Mouse (Mus musculus) Patski (cell line): ENCODE results near the gene Elmo1. TPM values are rescaled to one million over a fixed set of nuclear protein-coding genes. Genes with fewer than 3 reads are reported as not detected.

Experiments used
- ATAC-seq: fragments of 100-300 bp; one replicate; pipeline ENCODE4 v1.8.0; 2021
- CTCF ChIA-PET: fragments of 350-600 bp; sonication (Branson Sonifier 250); formaldehyde crosslinking; loops from one replicate; lab custom pipeline; 2022; ENCODE audit warnings: inconsistent platforms; lab: Charles Lee
- POLR2A ChIA-PET: fragments of 350-600 bp; sonication (Branson Sonifier 250); formaldehyde crosslinking; loops from one replicate; lab custom pipeline; 2022; ENCODE audit warnings: antibody characterized with exemption, inconsistent platforms; lab: Charles Lee
- DNase-seq: peaks from one replicate; pipeline ENCODE4 v3.0.0-alpha.2; 2011; ENCODE audit warnings: low read depth, low spot score
- H3K27me3 ChIP-seq: fragments of 371-371 bp; one replicate; pipeline ENCODE4 v1.5.1; 2021
- CTCF ChIP-seq: fragments of 100-300 bp; IDR thresholded peaks from one replicate; pipeline ENCODE4 v1.5.1; 2021
- in situ Hi-C: fragments of 300-500 bp; cut with MboI; formaldehyde crosslinking; loops from 3 replicates; pipeline ENCODE4 v1.11.1; 2018; ENCODE audit warnings: low pct_unique_long_range_greater_than_20kb, mixed read lengths
- polyA plus RNA-seq: library from polyadenylated mRNA; unstranded; gene quantifications from one replicate; pipeline ENCODE4 v1.2.3, GENCODE M21; 2021

The Elmo1 gene
- polyA plus RNA-seq, 1 experiment from 2014 or later: 0.08 TPM

DNA sequence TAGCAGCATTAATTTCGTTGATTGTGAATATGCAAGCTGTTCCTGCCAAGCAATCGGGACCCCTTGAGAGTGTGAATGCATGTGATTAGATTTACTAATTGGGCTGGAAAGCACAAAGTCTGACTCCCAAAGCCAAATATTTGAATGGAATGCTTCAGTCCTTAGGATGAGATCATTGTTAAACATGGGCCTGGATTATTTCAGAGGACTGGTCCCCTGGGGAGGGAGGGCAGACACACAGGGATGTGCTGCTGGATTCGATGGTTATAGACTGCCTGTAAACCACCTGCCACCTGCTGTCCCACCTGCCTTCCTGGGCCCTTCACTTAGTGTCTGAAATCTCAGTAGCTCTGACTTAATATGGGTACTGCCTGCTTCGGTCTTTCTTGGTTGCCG lies 264.2 kb downstream of the Elmo1 start:
- in situ Hi-C loops: no loop called here
- no peak for DNase-seq

DNA sequence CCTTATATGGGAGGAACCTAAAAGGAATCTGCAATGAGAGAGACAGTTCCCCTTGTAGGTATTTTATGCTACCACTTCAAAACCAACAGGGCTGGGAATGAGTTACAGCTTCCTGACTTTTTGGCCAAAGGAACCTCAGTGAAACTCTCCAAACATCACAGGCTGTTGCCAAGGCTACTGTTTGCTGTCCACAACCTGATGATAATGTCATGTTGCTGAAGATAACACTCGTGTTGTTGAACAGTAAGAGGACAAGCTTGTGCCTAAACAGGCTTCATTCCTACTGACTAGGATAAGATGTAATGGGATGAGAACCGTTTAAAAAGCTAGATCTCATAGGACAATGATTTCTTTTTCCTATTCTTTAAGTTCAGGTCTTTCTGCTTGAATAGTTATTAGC lies 272.1 kb downstream of the Elmo1 start:
- no peaks in the 10 kb centered on the region for H3K27me3 ChIP-seq
- DNase-seq (no peak), ATAC-seq (no peak)
- no peak for TF ChIP-seq CTCF
- ChIA-PET CTCF (interaction anchor here (1.6 kb wide), 1 partner anchor 10 kb away, joined by 3 read pairs; no protein-coding TSS in a partner anchor), POLR2A (no interaction called here)
- in situ Hi-C loops: no loop called here

More for the DNA sequence above, 264.2 kb downstream of the Elmo1 start:
- TF ChIP-seq CTCF: no peak
- ATAC-seq: no peak
- POLR2A ChIA-PET: interaction anchor here (0.8 kb wide), 1 partner anchor 811 kb away, joined by 3 read pairs; no protein-coding TSS in a partner anchor
- CTCF ChIA-PET: interaction anchor here (1.3 kb wide), 1 partner anchor 28 kb away, joined by 3 read pairs; no protein-coding TSS in a partner anchor
- H3K27me3 ChIP-seq: no peaks in the 10 kb centered on the region

DNA sequence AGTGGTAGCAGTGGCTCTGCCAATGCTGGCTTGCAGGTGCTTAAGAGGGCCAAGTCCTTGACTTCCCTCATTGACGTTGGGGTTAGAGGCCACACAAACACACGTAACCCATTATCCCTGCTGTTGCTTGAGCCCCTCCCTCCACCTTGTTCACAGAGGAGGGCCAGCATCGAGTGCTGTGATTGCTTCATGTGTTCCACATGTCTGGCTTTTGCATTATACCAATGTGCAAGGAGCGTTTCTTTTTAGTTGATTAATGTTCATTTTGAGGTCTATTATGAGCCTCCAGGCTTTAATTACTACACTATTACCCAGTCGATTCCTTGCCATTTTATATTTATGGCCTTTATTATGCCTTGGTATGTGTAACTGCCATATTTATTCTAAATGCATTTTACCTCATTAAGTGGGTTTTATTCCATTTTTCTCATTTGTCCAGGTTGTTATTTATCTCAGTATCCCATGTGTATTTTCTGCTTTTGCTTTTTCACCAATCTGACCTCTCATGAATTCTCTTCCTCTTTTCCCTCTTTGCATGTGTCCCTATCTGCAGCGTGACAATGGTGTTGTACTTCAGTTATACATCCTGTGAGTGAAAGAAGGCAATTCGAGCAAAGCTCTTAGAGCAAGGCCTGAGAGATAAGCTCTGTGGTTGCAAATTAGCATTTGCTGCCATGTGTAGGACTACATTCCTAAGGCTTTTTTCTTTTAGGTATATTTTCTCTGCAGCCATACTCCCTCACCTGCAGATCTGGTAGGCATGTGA lies 275.6 kb downstream of the Elmo1 start:
- CTCF ChIA-PET: no interaction called here
- DNase-seq: no peak
- ATAC-seq: no peak

DNA sequence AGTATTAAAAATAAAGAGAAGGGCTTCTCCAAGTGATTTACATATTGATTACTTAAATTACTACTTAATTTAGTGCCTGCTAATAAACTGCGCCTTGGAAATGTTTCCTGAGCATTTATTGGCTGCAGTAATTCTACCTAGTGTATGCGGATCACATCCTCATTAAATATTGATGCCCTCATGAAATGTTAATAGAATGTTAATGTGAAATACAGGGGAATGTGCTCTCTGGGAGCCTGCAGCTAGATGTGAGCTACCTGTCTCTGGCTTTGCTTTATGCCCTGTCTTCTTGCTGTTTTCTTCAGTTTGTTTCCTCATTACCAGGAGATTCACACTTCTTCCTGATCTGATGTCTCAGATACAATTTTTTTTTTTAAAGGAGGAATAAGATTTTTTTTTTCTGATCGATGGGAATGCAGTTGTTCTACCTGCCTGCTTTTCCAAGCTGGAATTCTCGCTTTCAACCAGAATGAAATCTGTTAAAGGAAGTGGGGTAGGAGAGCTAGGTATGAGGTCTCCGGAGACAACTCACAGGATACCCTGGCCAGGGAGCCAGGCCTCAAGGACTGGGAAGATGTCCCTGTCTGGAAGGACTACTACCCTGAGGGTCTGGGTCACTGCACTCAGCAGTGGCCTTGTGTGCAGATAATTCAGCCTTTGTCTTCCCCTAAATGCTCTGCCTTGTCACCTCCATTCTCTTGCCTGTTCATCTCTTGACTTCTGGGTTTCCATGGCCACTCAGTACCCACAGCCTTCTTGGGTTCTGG lies 279.8 kb downstream of the Elmo1 start:
- in situ Hi-C loops: no loop called here
- no peak for ATAC-seq
- no peak for TF ChIP-seq CTCF
- H3K27me3 ChIP-seq: no peaks in the 10 kb centered on the region
- ChIA-PET POLR2A (no interaction called here), CTCF (no interaction called here)
- no peak for DNase-seq

More for the DNA sequence above, 275.6 kb downstream of the Elmo1 start:
- no peaks in the 10 kb centered on the region for H3K27me3 ChIP-seq
- no peak for TF ChIP-seq CTCF
- in situ Hi-C loops: no loop called here
- POLR2A ChIA-PET: no interaction called here

DNA sequence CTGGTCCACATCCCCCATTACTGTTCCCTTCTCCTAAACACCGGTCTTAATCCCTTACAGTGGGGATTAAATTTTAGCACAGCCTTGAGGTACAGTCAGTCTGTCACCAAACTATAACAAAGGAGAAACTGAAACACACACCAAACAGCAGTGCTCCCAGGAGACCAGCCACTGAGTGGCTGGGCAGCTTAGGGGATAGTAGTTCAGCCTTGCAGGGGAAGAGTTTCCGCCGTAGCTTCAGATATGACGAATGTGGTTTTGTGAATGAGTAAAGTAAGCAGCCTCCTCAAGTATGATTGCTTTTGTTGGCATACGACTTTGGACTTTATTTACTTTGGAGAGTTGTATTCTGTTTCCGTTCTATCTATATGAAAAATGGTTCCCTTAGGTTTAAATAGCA lies 281.1 kb downstream of the Elmo1 start:
- ChIA-PET CTCF (interaction anchor here (0.7 kb wide), 1 partner anchor 10 kb away, joined by 3 read pairs; no protein-coding TSS in a partner anchor), POLR2A (no interaction called here)
- H3K27me3 ChIP-seq: no peaks in the 10 kb centered on the region
- DNase-seq (no peak), ATAC-seq (no peak)
- no peak for TF ChIP-seq CTCF
- in situ Hi-C loops: no loop called here

DNA sequence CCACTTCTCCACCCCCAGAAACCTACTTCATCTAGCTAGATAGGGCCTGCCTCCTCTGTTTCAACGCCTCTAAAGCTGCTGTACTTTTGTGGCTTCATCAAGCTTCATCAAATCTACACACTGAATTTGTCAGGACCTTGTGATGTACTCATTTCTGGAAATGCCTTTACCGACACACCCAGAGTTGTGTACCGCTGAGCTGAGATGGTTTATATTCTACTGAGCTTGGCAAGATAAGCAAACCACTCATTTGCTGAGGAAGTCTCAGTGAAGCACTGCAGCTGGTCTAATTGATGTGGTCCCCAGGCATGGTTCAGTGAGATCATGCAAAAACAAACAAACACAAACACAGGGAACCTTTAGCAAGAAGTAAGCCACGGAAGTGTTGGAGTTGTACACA lies 281.9 kb downstream of the Elmo1 start:
- DNase-seq: no peak
- no peak for TF ChIP-seq CTCF
- ChIA-PET POLR2A (no interaction called here), CTCF (interaction anchor here (0.7 kb wide), 1 partner anchor 11 kb away, joined by 3 read pairs; no protein-coding TSS in a partner anchor)
- no peak for ATAC-seq
- in situ Hi-C loops: no loop called here
- H3K27me3 ChIP-seq: no peaks in the 10 kb centered on the region

DNA sequence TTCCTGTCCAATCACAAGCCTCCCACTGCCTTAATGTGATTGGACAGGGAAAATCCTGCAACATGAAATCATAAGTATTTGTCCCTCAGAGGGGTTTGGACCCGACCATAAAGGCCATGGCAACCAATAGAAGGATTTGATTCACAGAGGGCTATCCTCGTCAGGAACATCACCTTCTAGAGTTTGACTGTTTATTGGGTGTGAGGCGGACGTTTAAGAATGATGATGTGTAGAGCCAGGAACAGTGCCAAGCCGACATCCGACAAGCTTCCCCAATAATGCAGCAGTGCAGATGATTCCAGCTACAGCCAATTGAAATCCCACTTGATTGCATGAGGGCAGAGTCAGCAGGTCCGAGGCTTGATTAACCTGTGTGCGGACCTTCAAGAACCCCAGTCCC lies 288.5 kb downstream of the Elmo1 start:
- ATAC-seq (no peak), DNase-seq (no peak)
- CTCF ChIA-PET: no interaction called here
- in situ Hi-C loops: no loop called here
- no peaks in the 10 kb centered on the region for H3K27me3 ChIP-seq
- no peak for TF ChIP-seq CTCF
- POLR2A ChIA-PET: no interaction called here

DNA sequence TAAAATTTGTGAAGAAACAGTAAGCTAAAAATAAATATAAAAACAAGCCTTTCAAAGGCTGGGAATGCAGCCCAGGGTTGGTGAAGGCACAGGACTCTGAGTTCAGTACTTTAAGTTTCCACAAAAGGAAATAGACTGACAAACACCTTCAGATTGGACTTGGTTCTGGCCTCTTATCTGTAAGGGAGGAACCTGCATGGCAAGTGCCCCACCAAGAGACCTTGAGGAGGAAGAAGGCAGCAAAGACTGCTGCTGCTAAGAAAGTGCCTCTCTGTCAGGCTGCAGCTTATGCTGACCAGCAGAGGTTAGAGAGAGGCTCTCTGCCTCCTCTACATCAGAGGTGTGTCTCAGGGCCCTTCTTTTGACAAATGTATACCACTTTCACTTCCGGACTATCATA lies 293.5 kb downstream of the Elmo1 start:
- no peak for TF ChIP-seq CTCF
- ChIA-PET POLR2A (no interaction called here), CTCF (no interaction called here)
- H3K27me3 ChIP-seq: no peaks in the 10 kb centered on the region
- no peak for ATAC-seq
- no peak for DNase-seq
- in situ Hi-C loops: no loop called here

DNA sequence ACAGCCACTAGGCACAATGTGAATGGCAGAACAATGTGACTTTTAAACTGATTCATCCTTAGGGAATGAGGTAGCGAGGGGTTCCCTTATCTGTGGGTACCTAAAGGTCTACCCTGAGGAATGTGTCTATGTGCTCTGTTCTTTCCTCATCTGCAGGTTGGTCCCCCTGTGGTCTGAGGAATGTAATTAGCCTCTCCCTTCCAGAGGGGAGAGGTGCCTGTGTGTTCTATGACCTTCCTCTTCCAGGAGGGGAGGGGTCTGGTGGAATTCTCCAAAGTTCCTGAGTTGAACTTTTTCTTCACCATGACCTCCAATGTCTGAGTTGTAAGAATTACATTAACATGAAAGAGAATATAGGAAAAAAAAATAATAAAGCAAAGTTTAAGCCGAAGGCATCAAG lies 294.4 kb downstream of the Elmo1 start:
- DNase-seq: no peak
- POLR2A ChIA-PET: no interaction called here
- TF ChIP-seq CTCF: no peak
- no peak for ATAC-seq
- in situ Hi-C loops: no loop called here
- CTCF ChIA-PET: no interaction called here
- H3K27me3 ChIP-seq: no peaks in the 10 kb centered on the region

DNA sequence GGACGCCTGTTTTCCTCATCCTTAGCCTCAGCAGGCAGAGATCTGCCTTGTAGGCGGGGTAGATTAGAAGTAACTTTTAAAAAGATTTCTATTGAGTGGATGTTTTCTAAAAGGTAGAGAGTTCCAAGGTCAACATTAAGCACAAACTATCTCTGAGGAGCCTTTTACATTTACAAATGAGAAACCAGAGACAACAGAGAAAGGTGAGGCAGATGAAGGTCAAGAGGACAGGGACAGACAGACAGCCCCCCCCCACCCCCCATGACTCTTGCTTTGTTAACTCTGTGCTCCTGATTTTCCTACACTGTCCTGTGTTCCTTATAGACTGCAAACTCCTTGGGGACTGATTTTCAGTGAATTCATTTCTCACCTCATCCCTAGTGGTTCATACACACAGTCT lies 295.0 kb downstream of the Elmo1 start:
- CTCF ChIA-PET: no interaction called here
- POLR2A ChIA-PET: no interaction called here
- no peak for DNase-seq
- H3K27me3 ChIP-seq: no peaks in the 10 kb centered on the region
- no peak for TF ChIP-seq CTCF
- in situ Hi-C loops: no loop called here
- no peak for ATAC-seq

DNA sequence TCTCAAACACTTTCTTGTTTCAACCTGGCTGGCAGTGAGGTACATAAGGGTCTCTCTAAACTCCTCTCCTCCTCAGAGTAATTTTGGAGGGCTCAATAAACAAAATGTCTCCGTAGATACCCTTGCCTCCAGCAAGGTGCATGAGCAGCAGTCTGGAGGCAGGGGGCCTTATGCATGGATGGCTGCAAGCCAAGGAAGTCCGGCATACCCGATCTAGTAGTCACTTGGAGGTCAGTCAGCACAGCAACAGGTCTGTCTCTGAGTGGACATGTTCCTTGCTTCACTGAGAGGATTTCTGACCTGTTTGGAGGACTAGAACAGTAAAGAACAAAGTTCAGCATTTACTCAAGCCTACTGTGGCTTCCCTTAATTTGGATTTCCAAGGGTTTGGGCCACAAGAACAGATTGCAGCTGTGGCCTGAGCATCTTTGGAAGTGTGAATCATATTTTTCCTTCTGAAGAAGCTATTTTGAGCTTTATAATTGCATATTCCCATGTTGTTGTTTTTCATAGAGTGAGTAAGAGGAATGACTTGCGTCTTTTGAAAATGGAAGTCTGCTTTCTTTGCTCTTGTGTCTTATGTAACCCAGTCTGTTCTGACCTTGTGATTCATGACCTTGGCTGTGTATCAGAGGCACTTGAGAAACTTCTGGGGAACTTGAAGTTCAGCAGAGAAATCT lies 296.2 kb downstream of the Elmo1 start:
- ATAC-seq (no peak), DNase-seq (no peak)
- no peak for TF ChIP-seq CTCF
- CTCF ChIA-PET: no interaction called here
- in situ Hi-C loops: no loop called here
- POLR2A ChIA-PET: no interaction called here
- no peaks in the 10 kb centered on the region for H3K27me3 ChIP-seq
